In the genomic region with DNA sequence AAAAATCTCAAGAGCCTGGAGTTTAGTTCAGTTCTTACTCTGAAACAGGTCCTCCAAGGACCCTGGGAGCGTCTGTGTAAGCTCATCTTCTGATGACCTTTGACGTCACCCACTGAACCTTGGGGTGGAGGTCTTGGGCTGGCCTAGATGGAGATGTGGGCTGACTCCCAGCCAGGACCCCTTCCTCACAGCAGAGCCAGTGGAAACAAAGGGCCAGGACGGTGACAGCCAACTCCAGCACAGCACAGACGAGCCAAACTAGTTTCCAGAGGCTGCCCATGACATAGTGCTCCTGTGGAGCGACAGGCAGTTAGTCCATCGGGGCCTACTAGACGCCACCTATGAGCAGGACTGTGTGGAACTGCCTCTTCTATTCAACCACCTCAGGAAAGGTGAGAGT, we compare ENCODE assay signal across 1 mouse cellular context.
TF ChIP-seq lines count a peak whose summit lies in the region.

No protein-coding gene starts in this region.

TF ChIP-seq in myocyte, 11 proteins besides CTCF, POLR2A, EP300 and RAD21:
- TF ChIP-seq TCF3 (IDR thresholded peaks at IDR 0.05; ENCODE audit: insufficient read length, low read depth) (no peak), POLR2AphosphoS2 (IDR thresholded peaks at IDR 0.05; ENCODE audit: insufficient read length, low read depth) (peak; percentile 45)
